Mouse (Mus musculus) liver, embryonic 16.5 days (tissue): ENCODE data around the gene Pik3r6. TPM values are rescaled to one million over a fixed set of nuclear protein-coding genes. Genes with fewer than 3 reads are reported as not detected.

Experiments
- ATAC-seq: fragments of 200-750 bp; cut with Nextera tagmentation; 2 replicates; pipeline ENCODE4 v1.8.0; 2017; ENCODE audit warnings: low read depth, mild to moderate bottlenecking, moderate number of reproducible peaks, moderate library complexity
- H3K27ac ChIP-seq: fragments of 300-500 bp; sonication (generic); 2 replicates; pipeline ENCODE4 v1.5.1; 2014; ENCODE audit warnings: mild to moderate bottlenecking, low read length
- H3K27me3 ChIP-seq: fragments of 300-500 bp; sonication (generic); 2 replicates; pipeline ENCODE4 v1.6.1; 2014; ENCODE audit warnings: low read depth, low read length, mixed read lengths; ENCODE audit not compliant: control insufficient read depth, insufficient read depth
- H3K36me3 ChIP-seq: fragments of 300-500 bp; sonication (generic); 2 replicates; pipeline ENCODE4 v1.6.1; 2014; ENCODE audit warnings: mild to moderate bottlenecking; ENCODE audit not compliant: control insufficient read depth, insufficient read depth
- H3K4me1 ChIP-seq: fragments of 300-500 bp; sonication (generic); 2 replicates; pipeline ENCODE4 v1.6.1; 2014; ENCODE audit warnings: low read depth, low read length, mixed read lengths; ENCODE audit not compliant: control insufficient read depth
- H3K4me2 ChIP-seq: fragments of 300-500 bp; sonication (generic); 2 replicates; pipeline ENCODE4 v1.6.1; 2014; ENCODE audit warnings: low read depth, low read length, mixed read lengths
- H3K4me3 ChIP-seq: fragments of 300-500 bp; sonication (generic); 2 replicates; pipeline ENCODE4 v1.5.1; 2014; ENCODE audit warnings: low read depth, mild to moderate bottlenecking, low read length
- H3K9ac ChIP-seq: fragments of 300-500 bp; sonication (generic); 2 replicates; pipeline ENCODE4 v1.6.1; 2014; ENCODE audit warnings: low read depth, low read length
- H3K9me3 ChIP-seq: fragments of 300-500 bp; sonication (generic); replicated peaks from 2 replicates; pipeline ENCODE4 v1.6.1; 2016; ENCODE audit warnings: low read length; ENCODE audit not compliant: control insufficient read depth
- WGBS: fragments of 180-500 bp; shearing (Covaris S2); extraction: QIAGEN DNeasy Blood & Tissue Kit; methylation state at CpG from one replicate; pipeline ENCODE4 v1.1.7; 2014; ENCODE audit not compliant: insufficient replicate concordance; 5-methylcytosine and 5-hydroxymethylcytosine counted together
- polyA plus RNA-seq: library from polyadenylated mRNA; unstranded; fragments of >200 nt; fragmentation: Nextera tagmentation; extraction: Ambion mirVana; gene quantifications from 2 replicates; pipeline ENCODE4 v1.2.1, GENCODE M21; 2015

Gene Pik3r6
- polyA plus RNA-seq, 1 experiment from 2014 or later: 2.8 TPM

DNA sequence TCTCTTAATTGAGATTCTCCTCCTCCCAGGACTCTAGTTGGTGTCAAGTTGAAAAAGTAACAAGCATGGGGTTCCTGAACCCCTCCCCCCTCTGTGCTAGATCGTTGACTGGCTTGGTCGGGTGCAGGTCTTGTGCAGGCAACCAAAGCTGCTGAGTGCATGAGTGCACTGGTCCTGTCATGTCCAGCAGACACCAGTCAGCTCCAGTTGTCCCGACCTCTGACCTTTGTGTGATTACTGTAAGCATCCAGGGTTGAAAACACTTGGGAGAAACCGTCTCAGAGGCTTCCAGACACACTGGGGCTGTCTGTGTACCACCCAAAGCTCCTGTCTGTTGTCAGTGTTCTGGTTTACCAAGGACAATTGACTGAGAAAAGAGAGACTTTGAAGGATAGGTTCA is 47.5 kb downstream of the Pik3r6 start:
- Histone ChIP-seq H3K4me2 (no peak overlapping the region), H3K4me1 (no peaks in the 10 kb centered on the region), H3K4me3 (no peak overlapping the region), H3K27me3 (no peaks in the 10 kb centered on the region), H3K9ac (no peak overlapping the region), H3K9me3 (no peaks in the 10 kb centered on the region), H3K27ac (no peak overlapping the region), H3K36me3 (no peaks in the 10 kb centered on the region)
- WGBS: 52% methylated on average over 4 of the region's 4 CpGs
- ATAC-seq: no peak

DNA sequence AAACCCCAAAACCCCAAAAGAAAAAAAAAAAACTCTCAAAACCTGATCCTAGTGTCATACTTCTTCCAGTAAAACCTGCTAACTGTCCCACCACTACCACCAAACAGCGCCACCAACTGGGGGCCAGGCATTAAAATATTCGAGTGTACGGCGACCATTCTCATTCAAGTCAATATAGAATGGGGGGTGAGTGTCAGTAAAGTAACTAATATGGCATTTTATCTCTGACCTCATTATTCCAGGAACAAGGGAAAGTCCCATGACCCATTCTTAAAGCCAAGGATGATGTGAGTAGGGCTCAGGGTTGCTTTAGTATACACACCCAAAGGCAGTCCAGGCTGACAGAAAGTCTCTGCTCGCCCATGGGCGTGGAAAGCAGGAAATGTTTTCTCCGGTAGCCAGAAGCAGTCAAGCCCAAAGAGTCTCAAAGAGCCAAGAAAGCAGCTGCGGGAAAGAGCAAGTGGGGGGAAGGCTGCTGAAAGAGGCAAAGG is 51.2 kb downstream of the Pik3r6 start:
- Histone ChIP-seq H3K4me3 (no peak overlapping the region), H3K4me2 (no peak overlapping the region), H3K27ac (no peak overlapping the region), H3K4me1 (no peaks in the 10 kb centered on the region), H3K36me3 (no peaks in the 10 kb centered on the region), H3K27me3 (peaks cover 4% of the 10 kb centered on the region; the same call in 1 of the 2 replicates), H3K9ac (no peak overlapping the region), H3K9me3 (no peaks in the 10 kb centered on the region)
- WGBS: 24% methylated on average over 8 of the region's 8 CpGs
- ATAC-seq: no peak

DNA sequence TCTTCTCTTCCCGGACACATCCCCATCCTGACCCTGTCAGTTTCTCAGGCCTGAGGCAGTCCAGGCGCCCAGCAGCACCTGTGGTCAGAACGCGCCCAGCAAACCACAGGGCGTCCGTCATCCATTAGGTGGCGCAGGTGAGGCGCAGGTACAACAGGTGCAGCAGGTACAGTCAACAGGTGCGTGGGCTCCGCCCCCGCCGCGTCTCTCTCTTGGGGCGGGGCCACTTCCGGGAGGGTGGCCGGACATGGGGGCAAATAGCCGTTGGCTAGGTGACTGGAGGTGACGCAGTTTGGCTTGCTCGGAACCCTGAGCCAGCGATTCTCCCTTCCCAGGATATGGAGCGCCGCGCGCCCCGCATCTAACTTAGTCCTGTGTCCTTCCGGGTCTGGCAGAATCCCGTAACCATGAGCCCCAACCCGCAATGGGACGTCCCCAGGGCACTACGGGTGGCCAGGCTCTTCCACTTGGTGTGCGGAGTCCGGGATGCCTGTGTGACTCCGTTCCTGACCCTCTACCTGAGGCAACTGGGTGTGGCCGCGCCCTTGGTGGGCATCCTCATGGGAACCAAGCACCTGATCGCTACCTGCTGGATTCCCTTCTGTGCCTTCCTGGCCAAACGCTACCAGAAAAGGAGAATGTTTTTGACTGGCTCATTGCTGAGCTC is 53.2 kb downstream of the Pik3r6 start, which contains the start of gene Mfsd6l:
Mfsd6l (plus strand) TSS at position 269 of the 667 bp plus-strand sequence.
- Histone ChIP-seq H3K36me3 (no peaks in the 10 kb centered on the region), H3K27ac (no peak within 1 kb of the TSS), H3K4me1 (no peaks in the 10 kb centered on the region), H3K27me3 (peaks cover 4% of the 10 kb centered on the region; the same call in 1 of the 2 replicates), H3K9me3 (no peaks in the 10 kb centered on the region), H3K9ac (no peak within 1 kb of the TSS), H3K4me2 (no peak within 1 kb of the TSS), H3K4me3 (no peak within 1 kb of the TSS; the same call in 1 of the 2 replicates)
- ATAC-seq: no peak
- WGBS: 21% methylated on average over 37 of the region's 37 CpGs

DNA sequence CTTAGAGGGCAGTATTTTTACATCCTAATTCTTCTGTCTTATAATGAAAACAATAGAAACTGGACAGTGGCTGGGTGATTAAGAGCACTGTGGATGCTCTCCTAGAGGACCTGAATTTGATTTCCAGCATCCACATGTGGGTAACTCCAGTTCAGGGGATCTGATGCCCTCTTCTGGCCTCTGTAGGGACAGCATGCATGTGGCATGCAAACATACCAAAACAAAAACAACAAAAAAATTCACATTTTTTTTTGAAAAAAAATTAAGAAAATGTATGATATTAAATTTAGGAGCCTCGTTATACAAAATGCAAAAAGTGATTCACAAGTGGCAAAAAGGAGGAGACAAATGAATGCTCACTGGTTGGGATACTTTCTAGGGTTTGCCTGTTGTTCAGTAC is 56.7 kb downstream of the Pik3r6 start:
- 8% methylated on average over 1 of the region's 1 CpGs for WGBS
- H3K36me3 ChIP-seq: no peaks in the 10 kb centered on the region
- H3K9me3 ChIP-seq: no peaks in the 10 kb centered on the region
- no peak for ATAC-seq
- no peak overlapping the region for H3K27ac ChIP-seq
- H3K9ac ChIP-seq: no peak overlapping the region
- no peak overlapping the region for H3K4me2 ChIP-seq
- H3K4me1 ChIP-seq: no peaks in the 10 kb centered on the region
- no peak overlapping the region for H3K4me3 ChIP-seq
- peaks cover 4% of the 10 kb centered on the region; the same call in 1 of the 2 replicates for H3K27me3 ChIP-seq

DNA sequence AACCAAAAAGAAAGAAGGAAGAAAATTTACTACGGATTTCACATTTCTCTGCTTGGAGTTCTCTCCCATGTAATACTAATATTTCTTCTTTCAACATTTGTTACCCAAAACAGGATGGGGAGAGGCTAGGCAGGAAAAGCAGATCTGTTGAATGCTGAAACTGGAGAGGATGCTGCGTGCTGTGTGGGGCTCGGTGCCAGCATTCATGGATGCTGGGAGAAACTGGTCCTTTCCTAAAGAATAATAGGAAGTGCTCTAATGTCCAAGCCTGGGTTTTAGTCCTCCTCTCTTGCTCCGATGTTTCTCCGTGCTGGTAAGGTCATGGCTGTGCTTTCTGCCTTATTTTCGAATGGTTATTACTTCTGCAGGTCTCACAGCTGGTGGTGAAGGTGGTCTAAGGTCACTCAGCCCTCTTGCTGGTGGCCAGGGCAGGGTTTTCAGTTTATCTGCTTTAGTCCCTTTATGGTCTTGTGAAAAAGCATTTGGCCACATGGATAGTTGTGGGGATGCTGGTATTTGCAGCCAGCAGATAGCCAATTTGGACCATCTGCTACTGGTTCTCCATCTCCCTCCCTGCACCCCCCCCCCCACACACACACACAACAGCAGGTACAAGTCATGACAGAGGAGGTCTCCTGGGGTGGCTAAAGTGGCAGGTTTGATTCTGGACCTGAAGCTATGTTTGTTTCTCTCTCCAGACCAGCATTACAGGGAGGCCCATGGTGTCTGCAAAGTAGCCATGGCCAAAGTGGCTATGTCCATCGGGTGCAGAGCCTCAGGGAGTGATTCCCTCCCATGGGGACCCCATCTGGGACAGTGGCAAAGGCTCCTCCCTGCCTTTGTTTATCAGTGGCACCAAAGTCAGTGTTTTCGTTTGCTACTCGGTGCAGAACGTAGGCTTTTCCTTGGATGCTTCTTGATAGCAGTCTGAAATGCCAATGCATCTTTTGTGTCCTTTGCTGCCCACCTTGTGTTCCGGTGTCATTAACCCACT is 59.4 kb downstream of the Pik3r6 start:
- 51% methylated on average over 11 of the region's 11 CpGs for WGBS
- no peak for ATAC-seq
- H3K36me3 ChIP-seq: no peaks in the 10 kb centered on the region
- H3K4me2 ChIP-seq: no peak overlapping the region
- no peak overlapping the region for H3K9ac ChIP-seq
- H3K27ac ChIP-seq: no peak overlapping the region
- H3K4me1 ChIP-seq: no peaks in the 10 kb centered on the region
- H3K4me3 ChIP-seq: no peak overlapping the region
- no peaks in the 10 kb centered on the region for H3K27me3 ChIP-seq
- H3K9me3 ChIP-seq: no peaks in the 10 kb centered on the region

DNA sequence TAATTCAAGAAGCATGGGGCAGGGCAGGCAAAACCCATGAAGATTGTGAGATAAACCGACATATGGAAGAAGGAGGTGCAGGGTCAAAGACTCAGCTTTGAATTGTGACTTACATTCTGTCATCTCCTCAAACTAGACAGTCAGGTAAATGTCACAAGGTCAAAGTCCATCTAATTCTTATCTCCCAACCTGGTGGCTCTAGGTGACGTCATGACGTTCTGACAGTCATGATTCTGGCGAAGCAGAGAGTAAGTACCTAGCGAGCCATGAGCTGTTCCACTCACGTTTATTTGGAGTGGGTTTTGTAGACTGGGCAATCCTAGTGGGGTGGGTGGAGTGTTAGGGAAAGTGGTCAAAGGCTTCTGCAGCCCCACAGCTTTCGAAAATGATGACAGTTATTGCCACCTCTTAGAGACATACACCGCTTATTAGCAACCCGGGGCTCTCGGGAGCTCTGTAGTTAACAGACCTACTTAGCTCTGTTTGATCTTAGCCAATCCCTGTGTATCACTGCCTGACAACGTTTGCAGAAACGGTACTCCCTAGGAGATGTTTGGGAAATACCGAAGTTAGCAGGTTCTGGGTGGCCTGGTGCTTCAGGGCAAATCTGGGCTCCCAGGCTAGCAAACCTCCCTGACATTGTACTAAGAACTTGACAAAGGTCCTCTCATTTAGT is 61.7 kb downstream of the Pik3r6 start:
- WGBS: 53% methylated on average over 13 of the region's 13 CpGs
- Histone ChIP-seq H3K4me1 (no peaks in the 10 kb centered on the region), H3K27me3 (no peaks in the 10 kb centered on the region), H3K36me3 (no peaks in the 10 kb centered on the region), H3K4me3 (no peak overlapping the region), H3K27ac (no peak overlapping the region), H3K4me2 (no peak overlapping the region), H3K9ac (no peak overlapping the region), H3K9me3 (no peaks in the 10 kb centered on the region)
- no peak for ATAC-seq

DNA sequence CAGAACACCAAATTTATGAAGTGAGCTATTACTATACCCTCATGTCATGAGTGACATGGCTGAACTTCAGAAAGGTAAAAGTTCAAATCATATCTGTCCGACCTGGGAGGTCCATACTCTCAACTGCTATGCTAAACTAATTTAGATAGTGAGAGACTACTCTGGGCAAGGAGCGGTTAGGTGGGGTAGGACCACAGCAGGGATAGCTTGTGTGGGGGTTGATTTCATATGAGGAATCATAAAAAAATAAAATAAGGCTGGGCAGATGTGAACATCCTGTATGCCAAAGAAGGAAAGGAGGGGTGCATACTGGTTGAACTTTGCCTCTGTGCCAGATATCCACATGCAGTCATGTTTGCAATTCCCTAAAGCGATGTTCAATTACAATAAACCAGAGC is 62.2 kb downstream of the Pik3r6 start:
- H3K4me3 ChIP-seq: no peak overlapping the region
- H3K4me2 ChIP-seq: no peak overlapping the region
- no peaks in the 10 kb centered on the region for H3K36me3 ChIP-seq
- H3K9ac ChIP-seq: no peak overlapping the region
- no peaks in the 10 kb centered on the region for H3K4me1 ChIP-seq
- whole genome bisulfite sequencing: 63% methylated on average over 3 of the region's 3 CpGs
- H3K9me3 ChIP-seq: no peaks in the 10 kb centered on the region
- no peak overlapping the region for H3K27ac ChIP-seq
- no peaks in the 10 kb centered on the region for H3K27me3 ChIP-seq
- ATAC-seq: no peak

DNA sequence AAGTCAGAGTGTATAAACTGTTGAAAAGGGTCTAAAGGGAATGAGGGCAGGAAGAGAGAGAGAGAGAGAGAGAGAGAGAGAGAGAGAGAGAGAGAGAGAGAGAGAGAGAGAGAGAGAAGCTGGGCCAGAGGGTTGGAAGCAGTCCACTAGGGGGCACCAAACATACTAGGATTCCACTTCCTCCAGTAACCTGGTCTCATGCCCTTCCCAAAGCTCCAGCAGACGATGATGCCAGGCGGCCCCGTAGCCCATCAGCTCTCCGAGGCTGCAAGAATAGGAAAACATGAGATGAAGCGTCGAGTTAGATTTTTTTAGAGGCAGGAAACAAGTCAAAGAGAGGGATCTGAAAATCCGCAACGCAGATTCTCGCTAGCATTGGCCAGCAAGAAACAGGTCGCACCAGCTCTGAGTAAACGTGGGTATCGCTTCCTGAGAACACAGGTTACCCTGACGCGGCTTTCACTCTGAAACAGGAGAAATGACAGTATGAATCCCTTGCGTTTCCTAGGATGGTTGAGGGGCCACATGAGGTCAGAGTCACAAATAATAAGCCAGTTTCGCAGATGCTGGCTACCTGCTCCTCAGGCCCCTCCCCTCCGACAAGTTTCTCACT is 63.7 kb downstream of the Pik3r6 start:
- H3K4me1 ChIP-seq: no peaks in the 10 kb centered on the region
- H3K4me2 ChIP-seq: peak overlapping the region; percentile 26; the same call in 1 of the 2 replicates
- H3K36me3 ChIP-seq: no peaks in the 10 kb centered on the region
- H3K4me3 ChIP-seq: no peak overlapping the region
- no peaks in the 10 kb centered on the region for H3K27me3 ChIP-seq
- no peak overlapping the region for H3K27ac ChIP-seq
- ATAC-seq: no peak
- H3K9ac ChIP-seq: no peak overlapping the region
- 20% methylated on average over 17 of the region's 17 CpGs for WGBS
- H3K9me3 ChIP-seq: no peaks in the 10 kb centered on the region
